Mouse (Mus musculus) thymus, postnatal 10 days (tissue): Measurements from ENCODE around the gene Dram1.

ENCODE experiments used
- DNase-seq, 2 experiments: peaks; one replicate each; pipeline ENCODE4 v3.0.0; 2021; ENCODE audit warnings: low spot score in 2 of 2

Gene Dram1

DNA sequence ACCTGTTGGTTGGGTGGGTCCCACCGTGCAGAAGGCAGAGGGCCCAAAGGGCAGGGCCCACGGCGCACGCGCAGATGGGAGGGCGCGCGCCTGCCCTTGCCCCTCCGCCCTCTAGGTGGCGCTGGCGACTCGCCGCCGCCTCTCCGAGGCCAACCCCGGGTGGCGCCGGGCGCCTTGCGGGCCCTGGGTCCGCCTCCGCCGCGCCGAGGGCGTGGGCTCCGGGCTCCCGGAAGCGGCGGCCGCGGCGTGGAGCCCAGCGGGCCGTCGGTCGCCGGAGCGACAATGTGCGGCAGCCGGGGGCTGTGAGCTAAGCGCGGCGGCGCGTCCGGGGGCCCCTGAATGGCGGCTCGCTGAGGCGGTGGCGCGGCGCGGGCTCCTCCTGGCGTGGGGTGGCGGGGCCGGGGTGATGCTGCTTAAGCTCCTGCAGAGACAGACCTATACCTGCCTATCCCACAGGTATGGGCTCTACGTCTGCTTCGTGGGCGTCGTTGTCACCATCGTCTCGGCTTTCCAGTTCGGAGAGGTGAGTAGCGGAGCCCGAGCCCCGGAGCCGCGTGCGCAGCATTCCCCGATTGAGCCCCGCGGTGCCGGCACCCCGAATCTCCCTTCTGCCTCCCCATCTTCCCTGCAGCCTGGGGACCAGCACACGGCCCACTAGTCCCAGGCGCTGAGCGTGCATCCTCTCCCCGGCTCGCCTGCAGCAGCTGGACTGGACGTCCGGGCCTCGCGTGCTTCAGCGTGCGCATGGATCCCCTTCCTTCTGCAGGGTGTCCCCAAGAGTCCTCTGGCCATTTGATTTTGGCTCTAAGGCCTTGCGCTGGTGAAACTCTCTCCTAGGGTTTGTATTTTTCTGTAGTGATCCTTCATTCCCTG is at the start of gene Dram1, which contains the start of gene Gnptab:
TSS of gene Dram1 (minus strand) at position 68 of the 873 bp plus-strand sequence.
TSS of gene Gnptab (plus strand) at position 120 of the 873 bp plus-strand sequence.
- DNase-seq = peak; percentile 73 to 92

DNA sequence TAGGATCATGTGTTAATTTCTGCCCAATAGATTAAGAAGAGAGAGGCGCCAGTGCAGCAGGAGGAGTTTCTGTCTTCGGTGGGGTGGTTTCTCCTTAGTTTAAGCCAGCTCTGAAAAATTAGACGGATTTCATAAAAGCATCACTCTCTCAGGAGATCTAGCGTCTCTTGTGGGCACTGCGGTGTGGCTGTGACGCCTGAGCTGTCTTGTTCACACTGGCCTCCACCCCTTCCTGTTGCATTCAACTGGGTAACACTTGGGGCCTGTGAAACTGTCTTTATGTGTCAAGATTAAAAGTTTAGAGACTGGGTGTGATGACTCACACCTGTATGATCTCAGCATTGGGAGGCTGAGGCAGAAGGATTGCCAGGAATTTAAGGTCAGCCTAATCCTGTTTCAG is 49.1 kb upstream of the Dram1 start:
- DNase-seq = no peak

DNA sequence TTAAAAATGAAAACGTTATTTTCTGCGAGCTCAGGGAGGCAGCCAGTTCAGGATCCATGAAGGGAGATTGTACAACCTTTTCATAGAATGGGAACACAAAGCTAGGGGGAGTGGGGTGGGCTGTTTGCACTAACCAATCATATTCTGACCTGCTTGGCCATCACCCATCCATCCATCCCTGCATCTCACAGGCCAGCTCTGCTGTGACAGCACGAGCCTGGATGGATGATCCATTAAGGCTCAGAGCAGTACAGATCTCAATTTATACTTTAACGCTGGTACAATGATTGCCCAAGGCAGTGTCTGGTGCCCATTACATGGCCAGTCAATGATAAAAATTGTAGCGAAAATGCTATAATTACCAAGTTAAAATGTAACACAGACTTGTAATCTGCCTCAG is 48.0 kb upstream of the Dram1 start:
- no peak for DNase-seq

DNA sequence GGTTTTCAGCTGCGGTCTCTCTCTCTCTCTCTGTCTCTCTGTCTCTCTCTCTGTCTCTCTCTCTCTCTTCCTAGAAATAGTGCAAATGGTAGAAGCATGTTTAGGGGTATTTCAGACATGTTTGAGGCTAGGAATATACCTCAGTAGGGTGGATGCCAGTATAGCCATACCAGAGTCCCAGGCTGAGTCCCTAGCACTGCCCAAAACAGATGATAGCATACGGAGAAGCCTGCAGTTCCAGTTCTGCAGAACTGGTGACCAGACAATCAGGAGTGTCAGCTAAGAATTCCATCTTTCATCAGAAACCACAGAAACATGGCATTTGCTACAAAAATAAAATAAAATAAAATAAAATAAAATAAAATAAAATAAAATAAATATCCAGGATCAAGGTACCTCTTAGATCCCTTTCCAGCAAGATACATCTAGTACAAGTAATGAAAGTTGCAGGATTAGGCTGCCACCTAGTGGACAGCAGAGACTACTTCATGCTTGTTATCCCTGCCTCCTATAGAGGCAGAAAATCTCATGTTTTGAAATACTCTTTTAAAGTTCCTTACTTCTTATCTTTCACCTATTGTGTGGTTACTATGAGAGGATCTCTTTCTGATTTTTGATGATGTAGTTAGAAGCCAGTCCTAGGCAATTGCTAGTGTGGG is 47.4 kb upstream of the Dram1 start:
- DNase-seq = peak; percentile 24 to 60

DNA sequence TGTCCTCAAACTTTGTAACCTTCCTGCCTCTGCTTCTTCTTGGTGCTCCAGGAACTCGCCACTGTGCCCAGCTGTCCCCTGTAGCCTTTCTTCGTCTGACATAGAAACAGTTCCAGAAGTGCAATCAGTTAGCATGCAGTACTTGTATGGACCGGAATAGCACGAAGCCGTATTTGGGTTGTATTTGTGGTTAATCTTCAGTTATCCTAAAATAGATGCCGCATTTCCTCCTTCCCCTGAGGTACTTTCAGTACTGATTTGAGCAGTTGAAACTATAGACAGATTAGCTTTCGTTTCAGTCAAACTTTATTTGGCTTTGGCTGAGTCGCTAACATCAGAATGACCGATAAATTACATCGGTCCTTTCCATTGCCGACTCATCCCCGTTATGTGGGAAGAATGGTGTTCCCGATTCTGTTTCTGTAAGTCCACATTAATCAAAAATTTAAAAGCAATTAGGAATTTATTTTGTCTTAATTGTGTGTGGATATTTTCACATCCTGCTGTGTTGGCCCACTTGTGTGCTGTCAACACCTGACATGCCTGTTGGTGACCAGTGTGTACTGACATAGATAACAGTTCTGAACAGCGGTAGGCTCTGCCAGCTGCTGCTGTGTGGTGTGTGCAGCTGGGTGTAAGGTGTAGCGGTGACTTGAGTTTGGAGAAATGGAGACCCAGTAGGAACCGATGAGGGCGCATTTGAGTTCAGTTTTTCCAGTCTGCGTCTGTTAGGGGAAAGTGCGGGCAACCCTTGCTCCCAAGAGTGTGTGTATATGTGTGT is 42.0 kb upstream of the Dram1 start:
- DNase-seq = no peak

DNA sequence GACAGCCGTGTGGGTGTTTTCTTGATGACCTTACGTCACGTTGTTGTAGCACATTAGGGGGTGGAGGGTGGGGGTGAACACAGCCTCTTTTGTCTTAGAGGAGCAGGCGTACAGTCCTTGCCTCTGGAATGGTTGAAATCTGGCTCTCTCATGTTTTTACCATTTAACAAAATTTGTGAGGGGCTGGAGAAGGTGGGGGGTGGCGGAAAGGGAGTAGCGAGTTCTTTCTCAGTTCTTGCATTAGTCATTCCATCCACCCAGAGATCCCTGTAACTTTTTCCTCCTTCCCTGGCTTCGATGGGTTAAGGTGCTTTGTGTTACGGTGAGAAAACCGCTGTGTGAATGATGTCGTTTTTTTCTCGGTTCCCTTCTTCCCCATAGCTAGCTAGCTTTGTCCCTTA is 41.3 kb upstream of the Dram1 start:
- no peak for DNase-seq

DNA sequence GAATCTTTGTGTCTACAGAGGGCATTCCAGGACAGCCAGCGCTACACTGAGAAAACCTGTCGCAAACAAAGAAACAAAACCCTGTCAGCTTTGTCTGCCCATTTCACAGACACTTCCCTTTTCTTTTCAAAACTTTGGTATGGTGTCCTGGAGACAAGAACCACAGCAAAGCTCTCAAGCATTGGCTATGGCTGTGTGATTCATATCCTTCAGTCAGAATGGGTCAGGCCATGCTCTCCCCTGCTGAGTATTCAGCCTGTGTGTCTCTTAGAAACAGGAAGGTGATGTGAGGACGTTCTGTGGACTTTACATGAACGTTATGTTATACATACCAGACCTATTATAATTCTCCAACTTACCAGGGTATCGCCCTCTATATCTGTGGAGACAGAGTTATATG is 38.8 kb upstream of the Dram1 start:
- DNase-seq = no peak

DNA sequence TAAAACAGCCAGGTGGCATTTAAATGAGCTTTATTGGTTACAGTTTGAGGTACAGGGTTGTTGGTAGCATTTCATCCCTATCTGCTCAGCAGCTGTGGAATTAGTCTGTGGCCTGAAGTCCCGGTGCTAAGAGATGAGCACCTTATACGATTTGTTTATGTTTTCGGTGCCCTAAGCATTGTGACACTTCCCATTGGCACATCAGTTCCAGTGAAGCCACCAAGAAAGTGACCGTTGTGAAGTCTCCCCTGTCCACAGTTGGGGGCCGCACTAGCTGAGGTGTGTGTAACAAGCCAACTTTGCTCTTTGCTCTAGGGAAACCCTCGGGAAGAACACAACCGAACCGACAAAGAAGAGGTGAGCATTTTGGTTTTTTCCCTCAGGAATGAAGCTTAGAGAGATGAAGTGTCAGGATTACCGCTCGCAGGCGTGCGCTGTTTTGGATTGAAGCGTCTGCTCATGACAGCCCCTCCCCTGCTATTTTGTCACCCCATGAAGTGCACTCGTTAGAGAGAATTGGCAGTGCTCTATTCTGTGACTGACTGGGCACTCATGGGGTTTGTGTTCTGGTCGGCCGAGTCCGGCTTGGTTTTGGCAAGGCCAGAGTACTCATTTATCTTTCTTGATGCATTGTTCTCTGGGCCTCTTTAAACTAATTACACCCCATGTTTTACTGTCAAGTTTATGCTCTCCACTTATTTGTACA is 33.6 kb upstream of the Dram1 start:
- no peak for DNase-seq

DNA sequence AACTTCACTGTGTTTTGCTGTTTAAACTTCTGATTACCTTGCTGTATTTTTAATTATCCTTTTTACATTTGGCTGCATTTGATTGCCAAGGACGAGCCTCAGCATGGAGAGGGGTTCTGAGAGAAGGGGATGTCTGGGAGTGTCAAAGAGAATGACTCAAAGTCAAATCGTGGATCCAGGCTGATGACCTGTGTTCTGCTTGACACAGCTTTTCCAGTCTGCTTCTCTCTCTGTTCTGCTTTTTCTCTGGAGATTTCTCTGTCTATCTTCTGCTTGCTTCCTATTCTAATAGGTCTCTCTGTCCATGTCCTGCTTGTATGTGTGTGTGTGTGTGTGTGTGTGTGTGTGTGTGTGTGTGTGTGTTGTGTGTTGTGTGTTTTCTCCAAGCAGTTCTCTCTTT is 30.9 kb upstream of the Dram1 start:
- no peak for DNase-seq

DNA sequence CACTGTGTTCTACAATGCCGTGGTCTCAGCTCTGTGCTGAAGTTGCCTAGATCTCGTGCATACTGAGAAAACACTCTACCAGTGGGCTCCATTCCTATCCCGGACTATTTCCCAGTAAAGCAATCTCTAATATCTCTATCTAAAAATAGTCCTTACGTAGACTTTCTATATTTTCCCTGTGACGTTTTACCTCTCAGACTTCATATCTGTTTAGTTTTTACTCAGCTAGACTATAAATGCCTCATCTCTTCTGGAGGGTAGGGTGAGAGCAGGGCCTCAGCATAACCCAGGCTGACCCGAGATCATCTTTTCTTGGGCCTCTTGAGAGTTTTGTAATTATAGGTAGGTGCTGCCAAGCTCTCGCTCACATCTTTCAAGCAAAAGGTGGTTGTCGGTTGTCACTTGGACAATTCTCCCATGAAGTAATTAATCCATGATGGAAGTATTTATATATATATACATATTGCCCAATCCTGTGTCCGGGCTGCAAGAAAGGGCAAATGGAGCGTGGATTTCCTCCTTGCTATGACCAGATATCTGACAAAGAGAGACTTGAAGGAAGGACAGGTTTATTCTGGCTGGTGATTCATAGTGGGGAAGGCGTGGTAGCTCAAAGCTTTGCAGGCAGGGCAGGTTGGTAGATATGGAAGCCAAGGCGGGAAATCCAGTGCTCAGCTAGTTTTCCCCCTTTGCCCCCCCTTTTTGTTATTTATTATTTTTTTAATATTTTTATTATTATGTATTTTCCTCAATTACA is 29.2 kb upstream of the Dram1 start:
- DNase-seq = no peak

DNA sequence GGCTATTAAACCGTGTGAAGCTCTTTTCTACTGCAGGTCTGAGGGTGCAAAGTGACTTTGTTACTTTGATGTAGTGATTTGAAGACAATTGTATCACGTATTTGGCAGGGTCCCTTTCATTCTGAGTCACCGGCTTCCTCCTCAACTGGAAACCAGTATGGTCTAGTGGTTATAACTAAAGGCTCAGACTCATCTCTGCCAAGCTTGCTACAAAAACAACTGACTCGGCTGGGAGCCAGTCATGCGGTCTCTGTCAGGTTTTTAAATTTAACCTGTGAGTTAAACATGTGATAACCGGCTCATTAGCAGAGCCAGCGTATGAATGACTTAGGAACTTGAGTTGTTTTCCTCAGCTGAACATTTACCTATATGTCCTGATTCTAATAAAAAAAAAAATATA is 26.9 kb upstream of the Dram1 start:
- no peak for DNase-seq

DNA sequence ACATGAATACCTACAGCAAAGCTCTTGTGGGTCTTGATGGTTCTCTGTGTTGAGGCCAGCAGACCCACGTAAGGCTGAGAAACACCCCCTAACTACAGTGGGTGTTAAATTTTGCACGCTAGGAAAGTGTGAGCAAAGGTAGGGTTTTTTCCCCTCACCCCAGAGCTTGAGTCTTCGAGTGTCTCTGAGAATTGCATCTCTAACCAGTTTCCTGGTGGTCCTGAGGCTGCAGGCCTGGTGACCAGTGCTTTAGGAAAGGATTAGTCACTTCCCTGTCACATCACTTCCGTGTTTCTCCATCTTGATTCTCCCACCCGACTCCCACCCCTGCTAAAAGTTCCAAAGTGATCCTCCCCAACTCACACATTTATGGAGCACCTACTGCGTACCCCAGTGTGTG is 25.3 kb upstream of the Dram1 start:
- no peak for DNase-seq

DNA sequence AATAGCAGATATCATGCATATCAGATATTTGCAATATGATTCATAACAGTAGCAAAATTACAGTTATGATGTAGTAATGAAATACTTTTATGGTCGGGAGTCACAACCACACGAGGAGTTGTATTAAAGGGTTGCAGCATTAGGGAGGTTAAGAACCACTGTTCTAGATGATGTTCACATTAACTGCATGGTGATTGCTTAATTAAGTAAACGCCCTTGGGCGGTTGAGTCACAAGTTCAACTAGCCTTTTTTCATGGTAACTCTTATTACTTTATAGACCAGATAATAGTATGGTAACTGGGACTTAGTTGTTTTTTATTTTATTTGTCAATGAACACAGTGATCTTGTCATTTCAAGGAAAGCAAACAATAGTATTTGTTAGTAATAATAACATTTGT is 24.1 kb upstream of the Dram1 start:
- no peak for DNase-seq

DNA sequence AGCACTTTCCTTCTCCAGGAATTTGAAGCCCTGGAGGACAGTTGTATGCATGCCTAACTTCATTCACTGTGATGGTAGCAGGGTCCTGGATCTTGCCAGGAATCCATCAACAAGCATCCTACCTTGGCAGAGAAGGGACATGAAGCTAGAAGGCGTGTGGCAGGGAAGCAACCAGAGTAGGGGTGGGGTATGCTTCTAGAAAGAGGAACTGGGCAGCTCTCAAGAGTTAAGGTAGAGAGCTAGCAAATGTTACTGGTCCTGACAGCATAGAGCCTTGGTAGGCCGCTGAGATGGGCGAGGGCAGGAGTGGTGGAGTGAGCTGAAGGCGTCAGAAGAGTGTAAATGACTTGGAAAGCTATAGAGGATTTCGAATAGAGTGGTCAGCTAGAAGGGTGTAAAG is 20.4 kb upstream of the Dram1 start:
- DNase-seq = no peak

DNA sequence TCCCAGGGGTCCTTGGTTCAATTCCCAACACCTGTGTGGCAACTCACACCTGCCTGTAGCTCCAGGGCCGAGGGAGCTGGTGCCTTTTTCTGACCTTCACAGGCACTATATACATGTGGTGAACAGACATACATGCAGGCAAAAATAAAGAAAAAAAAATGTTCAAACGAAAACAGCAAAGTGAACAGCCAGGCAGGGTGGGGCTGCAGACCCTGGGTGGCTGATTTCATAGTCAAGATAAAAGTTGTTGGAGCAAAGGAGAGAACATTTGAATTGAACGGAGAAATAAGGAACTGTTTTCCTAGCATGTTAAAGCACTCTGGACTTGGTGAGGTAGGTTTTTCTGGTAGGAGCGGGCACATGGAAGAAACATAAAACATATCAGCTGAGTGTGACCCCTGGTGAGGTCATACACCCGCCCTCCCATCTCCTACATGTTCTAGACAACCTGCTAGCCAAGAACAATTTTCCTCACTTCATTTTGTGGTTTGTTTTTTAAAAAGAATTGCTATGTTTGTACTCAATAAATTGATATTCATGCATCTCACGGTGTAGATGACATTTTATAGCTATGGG is 19.9 kb upstream of the Dram1 start:
- no peak for DNase-seq

DNA sequence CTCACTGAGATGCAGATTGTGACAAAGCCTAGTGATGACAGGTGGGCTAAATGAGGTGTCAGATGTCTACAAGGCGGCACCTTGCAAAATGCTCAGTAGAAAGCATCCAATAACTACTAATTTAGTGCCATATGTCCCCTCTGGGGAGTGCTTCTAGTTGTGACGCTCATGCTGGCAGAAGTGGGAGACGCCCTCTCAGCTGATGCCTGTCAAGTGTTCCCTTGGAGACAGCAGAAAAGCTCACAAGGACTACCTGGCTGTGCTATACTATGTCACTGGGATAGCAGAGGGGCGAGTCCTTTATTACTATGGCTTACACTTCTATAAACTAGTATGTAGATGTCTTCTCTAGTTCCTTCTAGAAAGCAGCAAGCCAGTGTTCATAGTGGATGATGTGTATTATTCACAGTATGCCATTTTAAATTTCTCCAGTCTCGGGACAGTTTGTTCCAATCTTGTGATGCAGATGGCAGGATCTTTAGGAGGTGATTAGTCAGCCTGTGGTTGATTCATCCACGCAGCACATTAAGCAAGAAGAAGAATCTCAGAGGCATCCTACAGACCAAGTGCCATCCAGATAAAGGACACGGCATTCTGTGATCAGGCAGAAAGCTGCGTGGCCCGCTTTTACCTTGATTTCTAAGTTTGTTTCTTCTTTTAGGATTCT is 13.4 kb upstream of the Dram1 start:
- DNase-seq = no peak

DNA sequence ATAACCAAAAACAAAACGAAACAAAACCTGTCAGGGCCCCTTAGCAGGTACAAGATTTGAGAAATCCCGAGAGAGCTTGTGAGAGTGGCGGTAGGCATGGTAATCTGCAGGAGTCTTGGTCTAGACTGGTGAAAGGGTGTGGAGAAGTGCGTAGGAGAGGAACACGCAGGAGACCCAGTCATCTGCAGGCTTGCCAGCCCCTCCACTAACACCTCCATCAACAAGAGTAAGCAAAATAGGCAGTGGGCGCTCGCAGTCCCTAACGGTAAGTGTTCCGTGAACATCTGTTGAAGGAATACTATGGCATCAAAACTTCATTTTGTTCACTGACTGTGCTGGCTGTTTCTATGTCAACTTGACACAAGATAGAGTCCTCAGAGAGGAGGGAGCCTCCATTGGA is 12.6 kb upstream of the Dram1 start:
- DNase-seq = no peak

DNA sequence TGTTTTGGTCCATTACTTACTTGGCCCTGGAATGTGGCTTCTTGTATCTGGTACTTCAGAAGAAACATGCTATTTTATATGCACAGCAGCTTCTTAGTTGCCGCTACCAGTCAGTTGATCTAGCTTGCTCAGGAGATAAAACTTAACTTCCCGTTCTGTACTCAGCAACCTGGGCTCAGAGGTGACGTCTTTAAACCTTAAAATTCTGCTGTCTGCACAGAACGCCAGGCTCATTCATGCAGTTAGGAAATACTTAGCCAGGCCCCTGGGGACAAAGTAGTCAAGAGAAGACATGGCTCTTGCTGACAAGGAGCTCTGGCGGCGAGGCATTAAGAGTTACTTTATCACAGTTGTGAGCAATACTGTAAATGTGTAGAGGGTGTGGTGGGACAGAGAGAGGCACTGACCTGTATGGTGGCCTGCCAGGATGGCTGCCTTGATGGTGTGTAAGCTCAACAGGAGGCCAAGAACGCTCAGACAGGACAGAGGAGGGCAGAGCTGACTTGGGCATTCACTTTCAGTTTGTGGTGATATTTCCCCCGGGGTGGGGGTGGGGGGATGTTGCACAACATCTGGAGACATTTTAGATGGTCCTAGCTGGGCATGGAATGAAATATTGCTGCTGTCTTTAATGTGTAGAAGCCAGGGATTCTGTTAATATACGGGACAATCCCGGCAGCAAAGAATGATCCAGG is 11.4 kb upstream of the Dram1 start:
- peak in 1 of 2 experiments; percentile 19 for DNase-seq

DNA sequence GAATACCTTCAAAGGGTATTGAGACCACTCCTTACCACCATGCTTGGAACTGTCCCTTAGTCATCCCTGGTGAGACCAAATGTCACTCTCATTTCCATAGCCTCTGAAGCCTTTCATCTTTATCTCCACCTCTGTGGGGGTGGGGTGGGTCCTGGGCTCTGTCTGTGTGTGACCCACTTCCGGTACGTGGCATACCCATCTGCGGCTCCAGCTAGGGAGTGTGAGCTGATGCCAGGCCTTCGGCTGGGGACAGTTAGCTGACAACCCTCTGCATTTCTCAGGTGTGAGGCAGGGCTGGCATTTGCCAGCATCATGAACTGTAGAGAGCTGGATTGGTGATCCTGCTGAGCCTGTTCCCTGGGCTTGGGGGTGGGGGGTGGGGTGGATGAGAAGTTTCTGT is 10.7 kb upstream of the Dram1 start:
- DNase-seq = peak; percentile 79 to 80

DNA sequence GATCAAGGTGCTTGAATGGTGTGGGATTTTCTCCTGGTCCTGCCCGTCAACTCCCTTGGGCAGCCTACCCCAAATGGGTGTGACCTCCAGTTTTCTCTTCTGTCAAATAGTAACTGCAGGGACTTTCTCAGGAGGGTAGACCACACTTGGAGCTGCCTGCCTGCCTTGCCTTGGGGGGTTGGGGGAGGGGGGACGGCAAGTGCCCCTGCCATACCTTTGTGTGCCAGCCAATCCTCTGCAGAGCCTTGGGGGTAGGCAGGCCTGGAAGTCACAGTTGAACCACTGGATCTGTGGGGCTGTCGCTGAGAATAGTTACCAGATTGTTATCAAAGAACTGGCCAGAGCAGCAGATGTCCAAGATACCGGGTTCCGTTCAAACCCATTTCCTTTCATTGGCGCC is 7.4 kb upstream of the Dram1 start:
- DNase-seq = no peak
